ENCODE assay signal across 17 mouse cellular contexts in the genomic region with DNA sequence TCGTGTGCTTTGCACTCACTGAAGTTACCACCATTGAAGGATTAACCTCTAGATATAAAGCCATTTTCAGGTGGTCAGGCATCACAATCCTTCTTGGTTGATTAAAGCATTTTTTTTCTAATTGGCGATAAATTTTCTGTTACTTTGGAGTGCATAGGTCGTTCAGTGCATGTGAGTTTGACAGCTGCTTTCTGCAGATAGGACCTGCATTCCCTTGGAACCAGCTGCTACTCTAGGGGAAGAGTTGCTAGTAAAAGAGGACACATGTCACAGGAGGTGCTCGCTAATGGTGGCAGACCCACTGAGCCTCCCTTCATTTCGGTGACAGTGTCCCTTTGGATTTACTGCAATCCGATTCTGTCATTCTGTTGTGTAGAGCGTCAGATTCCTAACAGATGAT. TPM values are rescaled to one million over a fixed set of nuclear protein-coding genes. Genes with fewer than 3 reads are reported as not detected.
DNase-seq lines count a peak whose midpoint lies in the region; ATAC-seq and TF ChIP-seq lines count a peak whose summit lies in the region.
"Had no signal": no experiment of that assay in that cellular context is flagged by ENCODE, and none has a peak within 500 bp of the region (broad histone marks: within the 10 kb centered on the region; RNA-seq: fewer than 3 reads in every experiment).

No protein-coding gene starts in this region.

- H3K9me3 ChIP-seq in forebrain, embryonic 11.5 days (ENCODE audit: control insufficient read depth, low read length): no peaks in the 10 kb centered on the region
- no peaks in the 10 kb centered on the region for H3K9me3 ChIP-seq in forebrain, embryonic 16.5 days (ENCODE audit: control insufficient read depth, low read length)
- H3K9me3 ChIP-seq in embryonic facial prominence, embryonic 14.5 days (ENCODE audit: control insufficient read depth, low read length): no peaks in the 10 kb centered on the region
- H3K9me3 ChIP-seq in stomach, embryonic 14.5 days (ENCODE audit: control insufficient read depth, low read depth, low read length): no peaks in the 10 kb centered on the region
- H3K9me3 ChIP-seq: embryonic facial prominence, embryonic 12.5 days; G1E; megakaryocyte, embryonic 14.5 days had no signal

- no peak overlapping the region for H3K9ac ChIP-seq in forebrain, embryonic 11.5 days (ENCODE audit: low read length)
- H3K9ac ChIP-seq in forebrain, embryonic 16.5 days (replicated peaks; ENCODE audit: low read depth, low read length): no peak overlapping the region
- no peak overlapping the region for H3K9ac ChIP-seq in embryonic facial prominence, embryonic 14.5 days (ENCODE audit: low read depth, low read length)
- H3K9ac ChIP-seq in stomach, embryonic 14.5 days (replicated peaks; ENCODE audit: low read depth, low read length): no peak overlapping the region
- H3K9ac ChIP-seq: embryonic facial prominence, embryonic 12.5 days had no signal

- no peaks in the 10 kb centered on the region for H3K27me3 ChIP-seq in forebrain, embryonic 11.5 days (ENCODE audit: control insufficient read depth, insufficient read depth, low read length)
- no peaks in the 10 kb centered on the region for H3K27me3 ChIP-seq in forebrain, embryonic 16.5 days (replicated peaks; ENCODE audit: control insufficient read depth, insufficient read depth, low read length)
- H3K27me3 ChIP-seq in embryonic facial prominence, embryonic 14.5 days (replicated peaks; ENCODE audit: control insufficient read depth, insufficient read depth, low read length): no peaks in the 10 kb centered on the region
- no peaks in the 10 kb centered on the region for H3K27me3 ChIP-seq in stomach, embryonic 14.5 days (ENCODE audit: control insufficient read depth, insufficient read depth, low read length)
- H3K27me3 ChIP-seq: embryonic facial prominence, embryonic 12.5 days; megakaryocyte, embryonic 14.5 days had no signal

- peak overlapping the region; percentile 39; the same call in 1 of the 2 replicates for H3K27ac ChIP-seq in forebrain, embryonic 11.5 days (ENCODE audit: low read depth, low read length)
- no peak overlapping the region for H3K27ac ChIP-seq in forebrain, embryonic 16.5 days (ENCODE audit: low read length)
- H3K27ac ChIP-seq in left cerebral cortex, adult 2 months: peak overlapping the region; percentile 33
- H3K27ac ChIP-seq in embryonic facial prominence, embryonic 14.5 days (replicated peaks; ENCODE audit: low read depth, low read length): no peak overlapping the region
- H3K27ac ChIP-seq in stomach, embryonic 14.5 days (ENCODE audit: low read length): peak overlapping the region; percentile 12; the same call in 1 of the 2 replicates
- H3K27ac ChIP-seq: embryonic facial prominence, embryonic 12.5 days had no signal

- no peaks in the 10 kb centered on the region; the same call in 1 of the 2 replicates for H3K4me1 ChIP-seq in forebrain, embryonic 11.5 days (replicated peaks; ENCODE audit: control insufficient read depth, insufficient read depth, low read length)
- peaks cover 2% of the 10 kb centered on the region; the same call in 1 of the 2 replicates for H3K4me1 ChIP-seq in forebrain, embryonic 16.5 days (replicated peaks; ENCODE audit: control insufficient read depth, insufficient read depth, low read length)
- no peaks in the 10 kb centered on the region for H3K4me1 ChIP-seq in embryonic facial prominence, embryonic 14.5 days (ENCODE audit: control insufficient read depth, insufficient read depth, low read length)
- H3K4me1 ChIP-seq in stomach, embryonic 14.5 days (ENCODE audit: control insufficient read depth, insufficient read depth, low read length): peaks cover 17% of the 10 kb centered on the region; the same call in 1 of the 2 replicates

- no peak for TF ChIP-seq CTCF in left cerebral cortex, adult 2 months (IDR thresholded peaks at IDR 0.05)

- no peak for DNase-seq in forebrain, embryonic 11.5 days (ENCODE audit: low spot score)
- DNase-seq in left cerebral cortex, adult 2 months (ENCODE audit: extremely low spot score in 1 of 2, low spot score in 2 of 2): no peak
- DNase-seq in left cerebral cortex, postnatal 10 days (ENCODE audit: extremely low spot score in 1 of 2, low spot score in 2 of 2): no peak
- no peak for DNase-seq in embryonic facial prominence, embryonic 14.5 days (ENCODE audit: low spot score)
- no peak for DNase-seq in urinary bladder, postnatal 36 days (ENCODE audit: low spot score in 2 of 2)
- no peak for DNase-seq in urinary bladder, postnatal 10 days (ENCODE audit: low spot score)
- DNase-seq: gastrocnemius, postnatal 25 days had no signal

- no peaks in the 10 kb centered on the region for H3K36me3 ChIP-seq in forebrain, embryonic 11.5 days (ENCODE audit: control insufficient read depth, insufficient read depth, low read length)
- no peaks in the 10 kb centered on the region for H3K36me3 ChIP-seq in forebrain, embryonic 16.5 days (ENCODE audit: control insufficient read depth, insufficient read depth)
- H3K36me3 ChIP-seq in embryonic facial prominence, embryonic 14.5 days (ENCODE audit: control insufficient read depth, insufficient read depth, low read length): no peaks in the 10 kb centered on the region
- H3K36me3 ChIP-seq in stomach, embryonic 14.5 days (ENCODE audit: control insufficient read depth, insufficient read depth, low read length): no peaks in the 10 kb centered on the region
- H3K36me3 ChIP-seq: embryonic facial prominence, embryonic 12.5 days had no signal

- H3K4me3 ChIP-seq in forebrain, embryonic 11.5 days (ENCODE audit: low read depth, low read length): no peak overlapping the region
- no peak overlapping the region for H3K4me3 ChIP-seq in forebrain, embryonic 16.5 days (replicated peaks; ENCODE audit: low read length)
- no peak overlapping the region for H3K4me3 ChIP-seq in left cerebral cortex, adult 2 months
- H3K4me3 ChIP-seq in embryonic facial prominence, embryonic 14.5 days (ENCODE audit: low read depth, low read length): no peak overlapping the region
- no peak overlapping the region for H3K4me3 ChIP-seq in stomach, embryonic 14.5 days (ENCODE audit: low read depth, low read length)
- H3K4me3 ChIP-seq: embryonic facial prominence, embryonic 12.5 days; megakaryocyte, embryonic 14.5 days had no signal

- 78% methylated on average over 7 of the region's 7 CpGs for WGBS in forebrain, embryonic 11.5 days
- 52% methylated on average over 7 of the region's 7 CpGs for WGBS in forebrain, embryonic 16.5 days
- 68% methylated on average over 7 of the region's 7 CpGs for WGBS in embryonic facial prominence, embryonic 14.5 days
- 63% methylated on average over 7 of the region's 7 CpGs for WGBS in stomach, embryonic 14.5 days

- ATAC-seq in forebrain, embryonic 11.5 days (replicated peaks; ENCODE audit: low FRiP score): peak; percentile 47; the same call in 1 of the 2 replicates
- no peak for ATAC-seq in forebrain, embryonic 16.5 days
- ATAC-seq in embryonic facial prominence, embryonic 14.5 days (ENCODE audit: low read depth): 0 out of 2 replicates have a peak, but pooled peaks have one; percentile 1
- no peak for ATAC-seq in stomach, embryonic 14.5 days (ENCODE audit: insufficient number of reproducible peaks, insufficient read depth, low FRiP score, low read depth)

- no peak overlapping the region for H3K4me2 ChIP-seq in forebrain, embryonic 11.5 days (ENCODE audit: low read depth, low read length, severe bottlenecking)
- no peak overlapping the region for H3K4me2 ChIP-seq in forebrain, embryonic 16.5 days (ENCODE audit: low read length)
- no peak overlapping the region for H3K4me2 ChIP-seq in embryonic facial prominence, embryonic 14.5 days (ENCODE audit: low read depth, low read length)
- H3K4me2 ChIP-seq in stomach, embryonic 14.5 days (replicated peaks; ENCODE audit: low read depth, low read length): no peak overlapping the region
- H3K4me2 ChIP-seq: embryonic facial prominence, embryonic 12.5 days; liver, embryonic 11.5 days had no signal

- intact Hi-C loops in left cerebral cortex, adult 2 months (cut with DNase I): no loop called here
- intact Hi-C loops in left cerebral cortex, postnatal 10 days (cut with DNase I): no loop called here

RNA-seq across cellular contexts. Expression of a gene that starts 28.3 kb away (rescaled TPM):
- 9.8 and 11.0 TPM in 2 replicates for polyA plus RNA-seq in forebrain, embryonic 11.5 days (2014; fragmentation: Nextera tagmentation; extraction: Ambion mirVana)
- 14.4 and 17.8 TPM in 2 replicates for polyA plus RNA-seq in forebrain, embryonic 16.5 days (2015; fragmentation: Nextera tagmentation; extraction: Ambion mirVana)
- 10 to 100 TPM; 25.3 to 28.6 TPM for total RNA-seq in left cerebral cortex, adult 2 months (2021)
- total RNA-seq in left cerebral cortex, postnatal 10 days (2021): 10 to 100 TPM; 17.8 to 20.2 TPM
- 13.0 and 15.9 TPM in 2 replicates for polyA plus RNA-seq in embryonic facial prominence, embryonic 14.5 days (2014; fragmentation: Nextera tagmentation; extraction: Ambion mirVana)
- polyA plus RNA-seq in stomach, embryonic 14.5 days (2014; fragmentation: Nextera tagmentation; extraction: Ambion mirVana): 10.2 and 12.5 TPM in 2 replicates

RNA-seq across cellular contexts. Expression of a gene that starts 46.2 kb away (rescaled TPM):
- polyA plus RNA-seq in forebrain, embryonic 11.5 days (2014; fragmentation: Nextera tagmentation; extraction: Ambion mirVana): not detected in 2 replicates
- not detected in 2 replicates for polyA plus RNA-seq in forebrain, embryonic 16.5 days (2015; fragmentation: Nextera tagmentation; extraction: Ambion mirVana)
- total RNA-seq in left cerebral cortex, adult 2 months (2021): not detected
- not detected for total RNA-seq in left cerebral cortex, postnatal 10 days (2021)
- not detected in 2 replicates for polyA plus RNA-seq in embryonic facial prominence, embryonic 14.5 days (2014; fragmentation: Nextera tagmentation; extraction: Ambion mirVana)
- polyA plus RNA-seq in stomach, embryonic 14.5 days (2014; fragmentation: Nextera tagmentation; extraction: Ambion mirVana): not detected in 2 replicates
- total RNA-seq: adrenal gland, postnatal 25 days; gastrocnemius, postnatal 25 days; hematopoietic stem cell, adult 5-6 weeks; layer of hippocampus, adult 18-20 months had no signal
- polyA plus RNA-seq: embryonic facial prominence, embryonic 12.5 days; G1E; liver, embryonic 11.5 days; lung, postnatal 0 days had no signal

Comparison
In these comparisons a context has a peak if more than half of its experiments do, and no peak if none do; other contexts are left out.
1. ATAC-seq: peak in forebrain, embryonic 11.5 days (single experiment) and embryonic facial prominence, embryonic 14.5 days (single experiment); none in forebrain, embryonic 16.5 days (single experiment) and stomach, embryonic 14.5 days (single experiment).
2. H3K27ac ChIP-seq: peak in forebrain, embryonic 11.5 days (single experiment), left cerebral cortex, adult 2 months (single experiment) and stomach, embryonic 14.5 days (single experiment); none in forebrain, embryonic 16.5 days (single experiment) and embryonic facial prominence, embryonic 14.5 days (single experiment).